Mouse (Mus musculus): ENCODE data around the gene Scarb1.

Scarb1 gene

DNA sequence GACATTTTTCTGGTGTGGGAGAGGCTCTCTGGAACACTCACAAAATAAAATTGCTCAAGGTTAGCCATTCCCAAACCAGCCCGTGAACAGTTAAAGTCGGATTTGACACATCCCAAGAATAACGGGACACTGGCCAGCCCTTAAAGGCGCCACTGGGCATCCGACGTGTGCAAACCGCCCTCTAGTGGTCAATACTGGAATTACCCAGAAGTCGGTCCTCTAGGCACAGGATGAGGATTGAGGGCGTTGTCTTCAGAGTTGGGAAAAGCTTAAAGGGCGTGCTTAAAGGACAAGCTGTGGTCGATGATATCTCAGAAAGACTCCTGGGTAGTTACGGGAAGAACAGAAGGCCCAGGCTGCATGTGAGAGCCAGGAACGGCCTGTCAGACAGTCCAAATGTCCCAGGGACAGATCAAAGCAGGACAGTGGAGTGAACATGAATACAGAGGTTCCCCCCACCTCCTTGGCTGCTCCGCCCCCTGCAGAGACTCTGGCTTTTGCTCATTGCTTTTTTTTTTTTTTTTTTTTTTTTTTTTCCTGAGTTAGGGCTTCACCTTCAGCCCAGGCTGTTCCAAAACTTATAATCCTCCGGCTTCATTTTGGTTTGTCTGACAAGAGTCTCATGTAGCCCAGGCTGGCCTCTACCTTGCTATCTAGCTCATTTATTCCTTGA lies 69.2 kb downstream of the Scarb1 start:
- peak; percentile 88 for DNase-seq (ENCODE audit: low read depth, low spot score)

DNA sequence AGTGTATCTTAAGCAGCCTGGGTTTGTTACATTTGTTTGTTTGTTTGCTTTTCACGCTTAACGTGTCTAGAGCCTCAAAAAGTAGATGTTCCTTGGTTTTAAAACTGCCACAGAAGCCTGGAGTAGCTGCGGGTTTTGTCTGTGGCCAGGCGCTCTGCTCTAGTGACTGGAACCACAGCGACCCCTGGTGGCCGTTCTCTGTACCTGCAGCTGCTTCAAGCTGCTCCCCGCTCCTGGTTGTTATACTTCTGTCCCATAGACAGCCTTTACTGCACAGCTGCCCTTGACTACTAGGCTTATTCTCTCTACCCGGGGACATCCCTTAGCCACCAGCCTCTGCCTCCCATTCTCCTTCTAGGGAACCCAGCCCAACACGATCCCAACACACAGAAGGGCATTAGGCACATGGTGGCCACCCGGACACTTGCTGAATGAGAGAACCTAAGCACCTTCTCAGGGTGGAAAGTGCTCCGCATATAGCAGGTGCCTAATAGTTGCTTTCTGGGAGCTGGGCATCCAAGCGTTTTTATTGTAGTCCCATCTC lies 70.2 kb downstream of the Scarb1 start:
- DNase-seq (ENCODE audit: low read depth, low spot score) = peak; percentile 79

DNA sequence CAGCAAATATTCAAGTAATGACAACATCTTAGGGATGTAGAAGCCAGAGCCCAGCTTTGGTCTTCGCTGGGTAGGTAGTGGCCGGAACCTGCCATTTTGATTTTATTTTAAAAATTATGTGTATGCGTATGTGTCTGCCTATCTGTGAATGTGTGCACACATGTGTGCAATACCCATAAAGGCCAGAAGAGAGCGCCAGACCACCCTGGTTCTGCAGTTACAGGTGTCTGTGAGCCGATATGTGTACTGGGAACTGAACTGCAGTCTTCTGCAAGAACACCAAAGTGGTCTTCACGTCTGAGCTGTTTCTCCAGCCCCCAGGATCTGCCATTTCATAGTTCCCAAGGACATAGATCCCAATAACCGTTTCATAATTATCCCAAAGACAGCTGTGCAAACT lies 71.1 kb downstream of the Scarb1 start:
- no peak for DNase-seq (ENCODE audit: low read depth, low spot score)

DNA sequence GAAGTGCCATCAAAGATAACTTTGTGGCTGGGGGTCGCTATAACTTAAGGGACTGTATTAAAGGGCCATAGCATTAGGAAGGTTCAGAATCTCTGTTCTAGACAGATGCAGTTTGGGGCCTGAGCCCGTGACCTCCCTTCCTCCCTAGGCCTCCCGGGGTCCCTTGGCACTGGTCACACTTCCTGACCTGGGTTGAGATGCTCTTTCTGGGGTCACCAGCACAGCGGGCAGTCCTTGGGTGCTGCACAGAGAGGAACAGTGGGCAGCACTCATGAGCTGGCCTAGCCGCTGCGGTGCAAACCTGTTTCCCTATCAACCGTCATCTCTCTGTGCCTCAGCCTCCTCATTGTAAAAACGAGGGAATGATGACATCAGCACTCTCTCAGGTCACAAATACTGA lies 71.5 kb downstream of the Scarb1 start:
- DNase-seq (ENCODE audit: low read depth, low spot score) = no peak

DNA sequence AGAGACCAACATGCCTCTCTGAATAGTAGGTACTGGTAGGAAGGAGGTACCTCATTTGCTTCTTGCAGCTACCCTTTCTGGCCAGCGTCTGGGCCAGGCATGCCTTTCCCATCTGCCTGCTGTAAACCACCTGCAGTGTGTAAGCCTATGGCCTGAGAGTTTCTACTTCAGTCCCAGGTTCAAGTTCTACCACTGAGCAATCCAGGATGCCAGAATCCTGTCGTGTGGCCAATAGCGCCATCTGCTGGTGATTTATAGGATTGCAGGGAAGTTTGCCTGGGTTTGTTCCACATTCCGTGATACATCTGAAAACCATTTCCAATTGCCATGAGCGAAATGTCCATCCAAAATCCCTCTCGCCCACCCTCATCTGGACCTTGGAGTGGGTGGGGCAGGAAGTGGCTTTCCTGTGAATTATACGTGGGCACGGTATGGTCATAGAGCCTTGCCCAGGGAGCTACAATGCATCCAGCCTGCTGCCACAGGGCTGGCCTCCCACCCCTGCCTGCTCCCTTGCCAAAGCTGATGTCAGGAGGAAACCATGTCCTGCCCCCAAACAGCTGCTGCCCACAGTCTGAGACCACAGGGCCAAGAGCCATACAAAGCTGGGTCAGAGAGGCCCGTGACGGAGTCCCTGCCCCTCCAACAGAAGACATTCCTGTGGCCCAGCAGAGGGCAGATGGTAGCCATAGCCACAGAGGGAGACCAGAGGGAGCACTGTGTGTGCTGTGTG lies 72.7 kb downstream of the Scarb1 start:
- DNase-seq (ENCODE audit: low read depth, low spot score) = peak; percentile 78

GRCm38 (mm10) chr5:125267150-125267961 lies 73.5 kb downstream of the Scarb1 start:
- DNase-seq (ENCODE audit: low read depth, low spot score) = no peak

DNA sequence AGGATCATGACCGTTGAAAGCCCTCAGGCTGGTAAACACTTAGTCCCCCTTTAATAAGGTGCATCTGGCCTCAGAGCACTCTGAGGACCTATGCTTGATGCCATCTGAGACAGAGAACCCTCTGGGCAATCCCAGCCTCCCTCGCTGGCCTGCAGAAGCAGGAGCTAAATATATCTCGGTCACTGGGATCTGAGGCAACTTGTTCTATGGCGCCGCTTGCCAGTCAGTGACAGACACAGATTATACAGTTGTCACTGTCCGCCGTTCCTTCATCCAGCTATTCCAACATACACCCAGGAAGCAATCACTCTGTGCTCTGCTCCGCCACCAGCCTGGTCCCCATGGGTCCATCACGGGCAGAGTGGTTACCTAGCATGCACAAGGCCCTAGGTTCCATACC lies 74.8 kb downstream of the Scarb1 start:
- no peak for DNase-seq (ENCODE audit: low read depth, low spot score)

DNA sequence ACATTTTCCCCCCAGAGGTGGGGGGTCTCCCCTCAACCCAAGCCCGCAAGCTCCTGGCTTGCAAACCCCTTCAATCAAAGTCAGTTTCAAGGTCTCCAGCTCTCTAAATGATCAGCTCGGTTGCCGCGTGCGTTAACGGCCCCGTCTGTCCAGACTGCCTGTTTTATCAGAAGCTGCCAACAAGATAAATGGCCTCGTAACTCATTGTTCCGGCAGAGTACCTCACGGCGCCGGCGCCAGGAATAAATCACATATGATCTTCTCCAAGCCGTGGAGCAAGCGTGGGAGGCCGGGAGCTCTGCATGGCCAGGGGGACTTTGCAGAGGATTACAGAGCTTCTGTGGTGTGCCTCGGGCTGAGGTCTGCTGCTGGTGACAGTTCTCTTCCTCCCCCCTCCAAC lies 76.2 kb downstream of the Scarb1 start:
- DNase-seq (ENCODE audit: low read depth, low spot score) = no peak

- no peak for DNase-seq (ENCODE audit: low read depth, low spot score)
These were observed 78.3 kb downstream of the Scarb1 start for GRCm38 (mm10) chr5:125262578-125262977.

GRCm38 (mm10) chr5:125253917-125254316 lies 87.0 kb downstream of the Scarb1 start:
- no peak for DNase-seq (ENCODE audit: low read depth, low spot score)

DNA sequence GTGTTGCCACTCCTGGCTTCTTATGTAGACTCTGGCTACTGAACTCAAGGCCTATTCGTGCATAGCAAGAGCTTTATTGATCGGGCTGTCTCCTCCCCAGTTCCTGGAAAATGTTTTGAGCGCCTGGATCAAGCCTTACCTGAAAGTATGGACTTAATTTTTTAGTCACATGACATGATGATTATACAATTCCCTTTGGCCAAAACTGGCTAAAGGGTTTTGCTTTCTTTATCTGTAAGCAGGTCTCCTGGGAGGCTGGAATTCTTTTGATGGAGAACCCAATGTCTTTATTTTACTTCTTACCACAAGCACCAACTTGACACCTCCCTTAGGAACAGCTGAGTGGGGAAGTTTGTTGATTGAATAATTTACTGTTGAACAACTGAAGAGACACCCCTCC lies 87.4 kb downstream of the Scarb1 start:
- no peak for DNase-seq (ENCODE audit: low read depth, low spot score)

GRCm38 (mm10) chr5:125252664-125253063 lies 88.2 kb downstream of the Scarb1 start:
- no peak for DNase-seq (ENCODE audit: low read depth, low spot score)

GRCm38 (mm10) chr5:125251885-125252615 lies 88.8 kb downstream of the Scarb1 start:
- no peak for DNase-seq (ENCODE audit: low read depth, low spot score)

DNA sequence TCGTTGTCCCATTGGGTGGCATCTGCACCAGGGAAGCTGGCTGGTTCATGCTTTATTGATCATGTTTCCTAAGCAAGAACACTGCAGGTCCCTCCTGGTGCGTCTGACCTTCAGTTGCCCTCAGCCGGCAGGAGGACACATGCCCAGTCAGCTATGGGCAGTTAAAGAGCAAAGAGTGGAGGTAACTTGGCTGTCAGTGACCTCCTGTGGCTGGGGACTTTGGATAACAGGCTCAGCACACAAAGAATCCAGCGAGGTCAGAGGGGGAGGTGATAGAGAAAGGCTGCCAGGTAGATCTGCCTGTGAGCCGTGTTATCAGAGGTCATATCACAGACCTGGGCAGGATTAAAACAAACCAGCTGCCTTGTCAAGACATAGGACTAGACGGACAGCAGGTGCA lies 91.7 kb downstream of the Scarb1 start:
- DNase-seq (ENCODE audit: low read depth, low spot score) = no peak

DNA sequence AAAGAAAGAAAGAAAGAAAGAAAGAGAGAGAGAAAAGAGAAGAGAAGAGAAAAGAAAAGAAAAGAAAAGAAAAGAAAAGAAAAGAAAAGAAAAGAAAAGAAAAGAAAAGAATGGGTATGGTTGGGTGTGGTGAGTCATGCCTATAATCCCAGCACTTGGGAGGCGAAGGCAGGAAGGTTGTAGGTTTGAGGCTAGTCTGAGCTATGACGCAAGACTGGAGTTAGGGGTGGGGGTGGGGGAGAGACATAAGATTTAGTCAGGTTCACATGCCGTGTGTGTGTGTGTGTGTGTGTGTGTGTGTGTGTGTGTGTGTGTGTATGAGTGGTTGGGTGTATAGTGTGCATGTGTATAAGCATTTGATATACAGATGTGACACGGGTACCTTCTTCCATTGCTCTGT lies 94.2 kb downstream of the Scarb1 start:
- DNase-seq (ENCODE audit: low read depth, low spot score) = no peak

- peak; percentile 29 for DNase-seq (ENCODE audit: low read depth, low spot score)
These were observed 95.3 kb downstream of the Scarb1 start for GRCm38 (mm10) chr5:125245534-125246151.

GRCm38 (mm10) chr5:125244825-125245533 lies 95.9 kb downstream of the Scarb1 start:
- no peak for DNase-seq (ENCODE audit: low read depth, low spot score)

DNA sequence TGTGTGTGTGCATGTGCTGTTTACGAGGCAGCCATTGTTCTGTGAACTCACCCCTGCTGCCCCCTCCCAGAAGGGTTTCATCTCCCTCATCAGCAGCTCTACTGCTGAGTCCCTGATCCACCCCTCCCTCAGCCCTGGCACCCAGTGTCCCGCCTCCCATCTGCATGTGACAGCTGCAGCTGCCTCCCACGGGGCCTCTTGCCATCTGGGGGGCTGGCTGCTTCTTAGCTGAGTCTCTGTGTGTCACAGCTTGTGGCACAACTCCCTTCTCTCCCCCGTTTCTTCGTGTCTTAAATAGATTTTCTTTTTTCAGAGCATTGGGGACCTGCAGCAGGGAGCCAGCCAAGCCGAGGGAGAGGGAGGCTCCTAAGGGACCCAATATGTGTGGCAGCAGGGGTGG lies 97.0 kb downstream of the Scarb1 start:
- no peak for DNase-seq (ENCODE audit: low read depth, low spot score)

- no peak for DNase-seq (ENCODE audit: low read depth, low spot score)
These were observed 98.8 kb downstream of the Scarb1 start for GRCm38 (mm10) chr5:125242111-125242510.

- no peak for DNase-seq (ENCODE audit: low read depth, low spot score)
These were observed 99.3 kb downstream of the Scarb1 start for GRCm38 (mm10) chr5:125241627-125242026.
